Mouse (Mus musculus) lung, postnatal 0 days (tissue): Measurements from ENCODE around the gene Casp7. TPM values are rescaled to one million over a fixed set of nuclear protein-coding genes. Genes with fewer than 3 reads are reported as not detected.

Experiments
- ATAC-seq: fragments of 200-750 bp; cut with Nextera tagmentation; 2 replicates; pipeline ENCODE4 v1.8.0; 2017; ENCODE audit warnings: moderate library complexity
- DNase-seq: peaks from one replicate; pipeline ENCODE4 v3.0.0-alpha.2; 2016; ENCODE audit warnings: low spot score
- H3K27ac ChIP-seq: fragments of 300-500 bp; sonication (generic); 2 replicates; pipeline ENCODE4 v1.5.1; 2014; ENCODE audit warnings: antibody characterized with exemption, mild to moderate bottlenecking, low read length, mixed read lengths
- H3K27me3 ChIP-seq: fragments of 300-500 bp; sonication (generic); replicated peaks from 2 replicates; pipeline ENCODE4 v1.6.1; 2014; ENCODE audit warnings: low read length, mixed read lengths; ENCODE audit not compliant: insufficient read depth
- H3K36me3 ChIP-seq: fragments of 300-500 bp; sonication (generic); 2 replicates; pipeline ENCODE4 v1.6.1; 2014; ENCODE audit warnings: low read length, mixed read lengths; ENCODE audit not compliant: insufficient read depth
- H3K4me1 ChIP-seq: fragments of 300-500 bp; sonication (generic); 2 replicates; pipeline ENCODE4 v1.6.1; 2014; ENCODE audit warnings: antibody characterized with exemption, low read depth, low read length, mixed read lengths; ENCODE audit not compliant: insufficient read depth
- H3K4me2 ChIP-seq: fragments of 300-500 bp; sonication (generic); replicated peaks from 2 replicates; pipeline ENCODE4 v1.6.1; 2014; ENCODE audit warnings: low read depth, mild to moderate bottlenecking, low read length, moderate library complexity, mixed read lengths
- H3K4me3 ChIP-seq: fragments of 300-500 bp; sonication (generic); 2 replicates; pipeline ENCODE4 v1.5.1; 2014; ENCODE audit warnings: low read depth, low read length
- H3K9ac ChIP-seq: fragments of 300-500 bp; sonication (generic); replicated peaks from 2 replicates; pipeline ENCODE4 v1.6.1; 2014; ENCODE audit warnings: low read depth, mild to moderate bottlenecking
- H3K9me3 ChIP-seq: fragments of 300-500 bp; sonication (generic); 2 replicates; pipeline ENCODE4 v1.6.1; 2016; ENCODE audit warnings: low read length, mixed read lengths
- CTCF ChIP-seq: IDR thresholded peaks from 2 replicates; pipeline ENCODE4 v1.5.1; 2016; ENCODE audit warnings: antibody characterized with exemption, mild to moderate bottlenecking
- EP300 ChIP-seq: IDR thresholded peaks from 2 replicates; pipeline ENCODE4 v1.6.1; 2016; ENCODE audit warnings: antibody characterized with exemption, mild to moderate bottlenecking, control low read depth
- WGBS: fragments of 180-500 bp; shearing (Covaris S2); extraction: QIAGEN DNeasy Blood & Tissue Kit; methylation state at CpG from one replicate; pipeline ENCODE4 v1.1.7; 2014; 5-methylcytosine and 5-hydroxymethylcytosine counted together
- polyA plus RNA-seq: library from polyadenylated mRNA; unstranded; fragments of >200 nt; fragmentation: Nextera tagmentation; extraction: Ambion mirVana; gene quantifications from 2 replicates; pipeline ENCODE4 v1.2.1, GENCODE M21; 2015

Casp7 gene
- polyA plus RNA-seq, 1 experiment from 2014 or later = 21.8 TPM

DNA sequence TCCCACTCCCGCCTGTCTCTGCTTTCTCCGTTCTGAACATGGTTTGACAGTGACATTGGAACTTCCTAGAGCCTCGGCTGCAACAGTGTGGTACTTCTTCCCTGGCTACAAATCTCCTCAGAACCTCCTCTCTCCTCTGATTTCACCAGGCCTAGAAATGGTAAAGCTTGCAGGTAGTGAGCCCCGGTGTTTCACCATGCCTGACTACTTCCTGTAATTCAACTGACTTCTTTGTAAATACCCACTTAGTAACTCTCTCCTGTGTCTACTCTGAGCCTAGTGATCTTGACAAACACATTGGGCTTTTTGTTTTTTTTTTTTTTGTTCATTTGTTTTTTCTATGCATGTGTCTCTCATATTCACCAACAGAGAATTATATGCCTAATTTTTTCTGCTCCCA, 57.9 kb downstream of the Casp7 start:
- H3K4me2 ChIP-seq = no peak overlapping the region
- TF ChIP-seq EP300 (no peak), CTCF (no peak)
- ATAC-seq (no peak), DNase-seq (no peak)
- no peaks in the 10 kb centered on the region for H3K9me3 ChIP-seq
- 48% methylated on average over 4 of the region's 4 CpGs for WGBS
- H3K27ac ChIP-seq = no peak overlapping the region
- H3K9ac ChIP-seq = no peak overlapping the region
- no peak overlapping the region for H3K4me3 ChIP-seq
- no peaks in the 10 kb centered on the region for H3K36me3 ChIP-seq
- no peaks in the 10 kb centered on the region for H3K4me1 ChIP-seq
- H3K27me3 ChIP-seq = no peaks in the 10 kb centered on the region

GRCm38 (mm10) chr19:56455369-56455768, 58.4 kb downstream of the Casp7 start:
- 35% methylated on average over 2 of the region's 2 CpGs for WGBS
- DNase-seq = no peak
- Histone ChIP-seq H3K4me2 (no peak overlapping the region), H3K36me3 (no peaks in the 10 kb centered on the region), H3K27ac (no peak overlapping the region), H3K9me3 (no peaks in the 10 kb centered on the region), H3K27me3 (no peaks in the 10 kb centered on the region), H3K4me3 (no peak overlapping the region), H3K4me1 (no peaks in the 10 kb centered on the region), H3K9ac (no peak overlapping the region)
- TF ChIP-seq EP300 = no peak
- TF ChIP-seq CTCF = no peak
- ATAC-seq = no peak

DNA sequence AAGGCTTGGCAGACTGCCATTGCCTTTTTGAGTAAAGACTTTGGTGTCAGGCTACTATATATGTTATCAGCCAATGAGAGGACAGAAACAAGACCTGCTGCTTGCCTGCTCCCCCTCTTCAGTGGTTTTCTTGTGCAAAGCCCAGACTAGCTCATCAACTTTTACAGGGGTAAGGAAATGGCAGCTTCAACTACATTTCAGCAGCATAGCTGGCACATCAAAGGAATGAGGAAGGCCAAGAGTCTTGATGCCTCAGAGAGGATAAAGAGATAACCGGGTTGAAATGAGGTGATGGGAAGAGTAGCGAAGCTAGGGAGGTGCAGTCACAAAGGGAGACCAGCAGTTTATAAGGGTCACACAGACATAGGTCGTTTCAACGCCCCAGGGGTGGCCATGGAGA, 60.6 kb downstream of the Casp7 start:
- DNase-seq (no peak), ATAC-seq (no peak)
- Histone ChIP-seq H3K36me3 (no peaks in the 10 kb centered on the region), H3K27ac (no peak overlapping the region), H3K9ac (no peak overlapping the region), H3K9me3 (no peaks in the 10 kb centered on the region), H3K27me3 (no peaks in the 10 kb centered on the region), H3K4me2 (no peak overlapping the region), H3K4me1 (no peaks in the 10 kb centered on the region), H3K4me3 (no peak overlapping the region)
- 67% methylated on average over 4 of the region's 4 CpGs for WGBS
- TF ChIP-seq EP300 (no peak), CTCF (no peak)

DNA sequence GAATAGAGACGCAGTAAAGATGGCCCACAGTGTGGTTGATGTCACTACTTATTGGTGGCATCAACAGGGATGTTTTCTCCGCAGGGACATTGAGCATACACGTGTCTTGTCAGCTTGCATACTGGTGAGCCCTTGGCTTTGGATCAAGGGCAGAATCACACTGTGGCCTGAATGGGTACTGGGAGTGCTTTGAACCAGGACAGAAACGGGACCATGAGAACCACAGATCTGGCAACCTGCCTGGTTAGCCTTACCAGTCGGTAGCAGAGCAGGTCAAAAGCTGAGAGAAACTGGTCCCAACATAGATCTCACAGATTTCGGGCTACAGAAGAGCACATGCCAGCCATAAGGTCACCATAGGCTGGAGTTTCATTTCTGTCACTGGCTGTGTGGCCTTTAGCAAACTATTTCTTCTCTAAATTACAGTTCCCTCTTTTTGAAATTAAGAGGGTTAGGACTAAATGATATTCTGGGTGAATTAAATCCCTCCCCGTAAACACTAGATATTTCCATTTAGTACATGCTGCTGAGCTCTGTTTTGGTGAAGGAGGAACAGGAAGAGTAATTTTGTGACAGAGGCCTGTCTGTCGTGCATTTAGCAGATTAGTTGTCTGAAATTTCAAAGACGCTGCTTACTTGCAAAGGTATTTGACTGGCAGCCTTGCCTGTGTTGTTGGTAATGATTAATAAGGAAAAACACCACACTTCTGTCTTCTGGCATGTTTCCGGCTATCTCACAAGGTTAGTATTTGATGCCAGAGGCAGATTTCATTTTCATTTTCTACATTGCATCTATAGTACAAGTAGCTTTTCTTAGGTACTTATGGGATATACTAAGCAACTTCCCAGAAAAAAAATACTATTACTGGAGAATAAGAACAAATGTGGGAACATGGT, 62.5 kb downstream of the Casp7 start:
- TF ChIP-seq CTCF (no peak), EP300 (no peak)
- H3K4me3 ChIP-seq = no peak overlapping the region
- WGBS = 79% methylated on average over 10 of the region's 10 CpGs

DNA sequence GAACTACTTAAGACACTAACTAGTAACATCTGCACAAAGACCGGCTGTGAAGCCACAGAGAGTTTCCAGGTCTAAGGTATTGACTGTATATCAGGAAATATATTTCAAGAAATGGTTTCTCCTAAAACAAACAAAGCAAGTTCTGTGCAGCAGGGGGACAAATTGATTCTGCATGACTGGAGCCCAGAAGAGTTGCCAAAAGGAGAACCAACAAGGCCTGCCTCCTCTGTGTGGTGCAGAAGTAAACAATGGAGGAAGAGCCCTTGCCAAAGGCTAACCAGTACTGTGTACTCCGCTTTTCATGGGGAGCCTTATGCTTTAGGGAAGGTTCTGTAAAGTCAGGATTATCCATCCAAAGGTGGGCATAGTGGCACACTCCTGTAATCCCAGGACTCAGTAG, 63.3 kb downstream of the Casp7 start:
- DNase-seq (no peak), ATAC-seq (no peak)
- no peaks in the 10 kb centered on the region for H3K36me3 ChIP-seq
- no peak overlapping the region for H3K4me3 ChIP-seq
- no peak overlapping the region for H3K27ac ChIP-seq
- no peak for TF ChIP-seq EP300
- H3K9ac ChIP-seq = no peak overlapping the region
- H3K4me2 ChIP-seq = no peak overlapping the region
- no peaks in the 10 kb centered on the region for H3K9me3 ChIP-seq
- 84% methylated on average over 2 of the region's 2 CpGs for WGBS
- H3K27me3 ChIP-seq = no peaks in the 10 kb centered on the region
- no peaks in the 10 kb centered on the region for H3K4me1 ChIP-seq

More for the DNA sequence above, 62.5 kb downstream of the Casp7 start:
- H3K9ac ChIP-seq = no peak overlapping the region
- no peaks in the 10 kb centered on the region for H3K4me1 ChIP-seq
- DNase-seq = no peak
- no peaks in the 10 kb centered on the region for H3K9me3 ChIP-seq
- H3K4me2 ChIP-seq = no peak overlapping the region
- H3K36me3 ChIP-seq = no peaks in the 10 kb centered on the region
- no peak for ATAC-seq
- no peaks in the 10 kb centered on the region for H3K27me3 ChIP-seq
- H3K27ac ChIP-seq = no peak overlapping the region

- no peak within 1 kb of the TSS for H3K4me2 ChIP-seq
- WGBS = 35% methylated on average over 10 of the region's 10 CpGs
- ATAC-seq (peak; percentile 54), DNase-seq (peak; percentile 63)
- no peak within 1 kb of the TSS for H3K4me3 ChIP-seq
- H3K27ac ChIP-seq = no peak within 1 kb of the TSS
- no peaks in the 10 kb centered on the region for H3K9me3 ChIP-seq
- no peak for TF ChIP-seq EP300
- no peaks in the 10 kb centered on the region for H3K4me1 ChIP-seq
- no peaks in the 10 kb centered on the region for H3K27me3 ChIP-seq
- no peaks in the 10 kb centered on the region for H3K36me3 ChIP-seq
- no peak within 1 kb of the TSS for H3K9ac ChIP-seq
Observed at GRCm38 (mm10) chr19:56461522-56462101, 64.7 kb downstream of the Casp7 start, which contains the start of gene Plekhs1. Plekhs1 (plus strand) TSS chr19:56461640.
